Mouse (Mus musculus): ENCODE measurements at regions not wholly inside any gene's neighbourhood (a gene's known extent, or its start where the extent isn't known, plus 50 kb on each side); places are given as distances from the start of the nearest gene placed in this dataset.

GRCm38 (mm10) chr1:80018391-80019065, 157.5 kb upstream of the Serpine2 start:
- H3K4me1 ChIP-seq (ENCODE audit: control insufficient read depth, insufficient read depth, low read length) = no peaks in the 10 kb centered on the region; the same call in 1 of the 2 replicates
- no peak overlapping the region for H3K27ac ChIP-seq (ENCODE audit: insufficient read depth, low read length)
- TF ChIP-seq POLR2A (IDR thresholded peaks at IDR 0.05; ENCODE audit: extremely low read depth, insufficient read depth, low read length) = no peak
- no peak for TF ChIP-seq CTCF (IDR thresholded peaks at IDR 0.05; ENCODE audit: extremely low read depth, insufficient read depth, low read length)
- H3K4me3 ChIP-seq (ENCODE audit: insufficient read depth, low read length) = no peak overlapping the region

GRCm38 (mm10) chr1:80015474-80015873, 154.5 kb upstream of the Serpine2 start:
- Histone ChIP-seq H3K27ac (ENCODE audit: insufficient read depth, low read length) (no peak overlapping the region), H3K4me1 (ENCODE audit: control insufficient read depth, insufficient read depth, low read length) (no peaks in the 10 kb centered on the region), H3K4me3 (ENCODE audit: insufficient read depth, low read length) (no peak overlapping the region)
- TF ChIP-seq CTCF (IDR thresholded peaks at IDR 0.05; ENCODE audit: extremely low read depth, insufficient read depth, low read length) (no peak), POLR2A (IDR thresholded peaks at IDR 0.05; ENCODE audit: extremely low read depth, insufficient read depth, low read length) (no peak)

GRCm38 (mm10) chr1:80014586-80014985, 153.6 kb upstream of the Serpine2 start:
- TF ChIP-seq POLR2A (IDR thresholded peaks at IDR 0.05; ENCODE audit: extremely low read depth, insufficient read depth, low read length) (no peak), CTCF (IDR thresholded peaks at IDR 0.05; ENCODE audit: extremely low read depth, insufficient read depth, low read length) (no peak)
- Histone ChIP-seq H3K4me1 (ENCODE audit: control insufficient read depth, insufficient read depth, low read length) (no peaks in the 10 kb centered on the region; the same call in 1 of the 2 replicates), H3K4me3 (ENCODE audit: insufficient read depth, low read length) (no peak overlapping the region), H3K27ac (ENCODE audit: insufficient read depth, low read length) (no peak overlapping the region)

- TF ChIP-seq CTCF (IDR thresholded peaks at IDR 0.05; ENCODE audit: extremely low read depth, insufficient read depth, low read length) = no peak
- TF ChIP-seq POLR2A (IDR thresholded peaks at IDR 0.05; ENCODE audit: extremely low read depth, insufficient read depth, low read length) = no peak
- no peaks in the 10 kb centered on the region; the same call in 1 of the 2 replicates for H3K4me1 ChIP-seq (ENCODE audit: control insufficient read depth, insufficient read depth, low read length)
- no peak overlapping the region for H3K4me3 ChIP-seq (ENCODE audit: insufficient read depth, low read length)
- H3K27ac ChIP-seq (ENCODE audit: insufficient read depth, low read length) = no peak overlapping the region
These were observed 149.7 kb upstream of the Serpine2 start for GRCm38 (mm10) chr1:80010724-80011123.

GRCm38 (mm10) chr1:79999081-79999480, 138.1 kb upstream of the Serpine2 start:
- no peaks in the 10 kb centered on the region for H3K4me1 ChIP-seq (ENCODE audit: control insufficient read depth, insufficient read depth, low read length)
- TF ChIP-seq POLR2A (IDR thresholded peaks at IDR 0.05; ENCODE audit: extremely low read depth, insufficient read depth, low read length) (no peak), CTCF (IDR thresholded peaks at IDR 0.05; ENCODE audit: extremely low read depth, insufficient read depth, low read length) (0 out of 2 replicates have a peak, but pooled peaks have one; percentile 24)

GRCm38 (mm10) chr1:79997911-79998310, 136.9 kb upstream of the Serpine2 start:
- Histone ChIP-seq H3K4me1 (ENCODE audit: control insufficient read depth, insufficient read depth, low read length) (no peaks in the 10 kb centered on the region), H3K4me3 (ENCODE audit: insufficient read depth, low read length) (no peak overlapping the region), H3K27ac (ENCODE audit: insufficient read depth, low read length) (no peak overlapping the region)
- TF ChIP-seq POLR2A (IDR thresholded peaks at IDR 0.05; ENCODE audit: extremely low read depth, insufficient read depth, low read length) = no peak
- no peak for TF ChIP-seq CTCF (IDR thresholded peaks at IDR 0.05; ENCODE audit: extremely low read depth, insufficient read depth, low read length)

More at GRCm38 (mm10) chr1:79999081-79999480, 138.1 kb upstream of the Serpine2 start:
- Histone ChIP-seq H3K4me3 (ENCODE audit: insufficient read depth, low read length) (no peak overlapping the region), H3K27ac (ENCODE audit: insufficient read depth, low read length) (no peak overlapping the region)

GRCm38 (mm10) chr1:79997456-79997855, 136.5 kb upstream of the Serpine2 start:
- H3K27ac ChIP-seq (ENCODE audit: insufficient read depth, low read length) = no peak overlapping the region
- no peak overlapping the region for H3K4me3 ChIP-seq (ENCODE audit: insufficient read depth, low read length)
- no peaks in the 10 kb centered on the region for H3K4me1 ChIP-seq (ENCODE audit: control insufficient read depth, insufficient read depth, low read length)
- TF ChIP-seq POLR2A (IDR thresholded peaks at IDR 0.05; ENCODE audit: extremely low read depth, insufficient read depth, low read length) (no peak), CTCF (IDR thresholded peaks at IDR 0.05; ENCODE audit: extremely low read depth, insufficient read depth, low read length) (no peak)

GRCm38 (mm10) chr1:79984721-79985120, 123.7 kb upstream of the Serpine2 start:
- H3K27ac ChIP-seq (ENCODE audit: insufficient read depth, low read length) = no peak overlapping the region
- TF ChIP-seq POLR2A (IDR thresholded peaks at IDR 0.05; ENCODE audit: extremely low read depth, insufficient read depth, low read length) (no peak), CTCF (IDR thresholded peaks at IDR 0.05; ENCODE audit: extremely low read depth, insufficient read depth, low read length) (no peak)
- H3K4me3 ChIP-seq (ENCODE audit: insufficient read depth, low read length) = no peak overlapping the region
- H3K4me1 ChIP-seq (ENCODE audit: control insufficient read depth, insufficient read depth, low read length) = no peaks in the 10 kb centered on the region

- H3K4me1 ChIP-seq (ENCODE audit: control insufficient read depth, insufficient read depth, low read length) = no peaks in the 10 kb centered on the region; the same call in 1 of the 2 replicates
- no peak overlapping the region for H3K27ac ChIP-seq (ENCODE audit: insufficient read depth, low read length)
- no peak overlapping the region for H3K4me3 ChIP-seq (ENCODE audit: insufficient read depth, low read length)
- TF ChIP-seq CTCF (IDR thresholded peaks at IDR 0.05; ENCODE audit: extremely low read depth, insufficient read depth, low read length) (no peak), POLR2A (IDR thresholded peaks at IDR 0.05; ENCODE audit: extremely low read depth, insufficient read depth, low read length) (no peak)
These were observed 121.8 kb upstream of the Serpine2 start for GRCm38 (mm10) chr1:79982678-79983280.

- Histone ChIP-seq H3K27ac (ENCODE audit: insufficient read depth, low read length) (no peak overlapping the region), H3K4me1 (ENCODE audit: control insufficient read depth, insufficient read depth, low read length) (no peaks in the 10 kb centered on the region; the same call in 1 of the 2 replicates), H3K4me3 (ENCODE audit: insufficient read depth, low read length) (no peak overlapping the region)
- TF ChIP-seq CTCF (IDR thresholded peaks at IDR 0.05; ENCODE audit: extremely low read depth, insufficient read depth, low read length) = no peak
- TF ChIP-seq POLR2A (IDR thresholded peaks at IDR 0.05; ENCODE audit: extremely low read depth, insufficient read depth, low read length) = no peak
These were observed 118.9 kb upstream of the Serpine2 start for GRCm38 (mm10) chr1:79979863-79980262.

Measured in cortical plate, adult 2 months (tissue).